Mouse (Mus musculus): Measurements from ENCODE around the gene Ptprq.

- TF ChIP-seq CTCF (IDR thresholded peaks at IDR 0.05; ENCODE audit: control insufficient read depth, insufficient read depth, insufficient replicate concordance, low read depth, low read length) (no peak), POLR2A (IDR thresholded peaks at IDR 0.05; ENCODE audit: control insufficient read depth, low read depth, low read length) (no peak)
These were observed 21.1 kb downstream of the Ptprq start for GRCm38 (mm10) chr10:107698716-107699115.

All from testis, adult 2 months (tissue).